Mouse (Mus musculus): Measurements from ENCODE around the gene Galnt17. TPM values are rescaled to one million over a fixed set of nuclear protein-coding genes. Genes with fewer than 3 reads are reported as not detected.

Galnt17 gene
- polyA plus RNA-seq, 1 experiment from 2014 or later: 4.6 TPM

- Histone ChIP-seq H3K4me2 (replicated peaks) (0 out of 2 replicates have a peak overlapping the region, but pooled peaks have one; percentile 5), H3K27ac (peak overlapping the region; percentile 57), H3K36me3 (no peaks in the 10 kb centered on the region), H3K9me3 (replicated peaks) (no peaks in the 10 kb centered on the region), H3K4me1 (peaks cover 12% of the 10 kb centered on the region), H3K4me3 (no peak overlapping the region), H3K9ac (no peak overlapping the region), H3K27me3 (no peaks in the 10 kb centered on the region)
- 1% methylated on average over 7 of the region's 7 CpGs for WGBS
- peak; percentile 64 for ATAC-seq (ENCODE audit: low FRiP score)
Measured at GRCm38 (mm10) chr5:130938274-130938741, 370.0 kb downstream of the Galnt17 start.

GRCm38 (mm10) chr5:130930999-130931398 lies 377.3 kb downstream of the Galnt17 start:
- no peaks in the 10 kb centered on the region for H3K4me1 ChIP-seq
- H3K9me3 ChIP-seq (replicated peaks): no peaks in the 10 kb centered on the region
- no peak overlapping the region for H3K4me2 ChIP-seq (replicated peaks)
- no peaks in the 10 kb centered on the region for H3K27me3 ChIP-seq
- H3K36me3 ChIP-seq: no peaks in the 10 kb centered on the region
- no peak overlapping the region for H3K4me3 ChIP-seq
- WGBS: 82% methylated on average over 1 of the region's 1 CpGs
- H3K9ac ChIP-seq: no peak overlapping the region
- no peak for ATAC-seq (ENCODE audit: low FRiP score)
- H3K27ac ChIP-seq: no peak overlapping the region

- no peaks in the 10 kb centered on the region for H3K36me3 ChIP-seq
- no peak overlapping the region for H3K27ac ChIP-seq
- no peak overlapping the region for H3K4me3 ChIP-seq
- peaks cover 18% of the 10 kb centered on the region for H3K4me1 ChIP-seq
- no peak overlapping the region for H3K9ac ChIP-seq
- no peak overlapping the region for H3K4me2 ChIP-seq (replicated peaks)
- ATAC-seq (ENCODE audit: low FRiP score): no peak
- no peaks in the 10 kb centered on the region for H3K9me3 ChIP-seq (replicated peaks)
- no peaks in the 10 kb centered on the region for H3K27me3 ChIP-seq
- WGBS: 86% methylated on average over 8 of the region's 8 CpGs
Measured at GRCm38 (mm10) chr5:130927794-130928149, 380.5 kb downstream of the Galnt17 start.

GRCm38 (mm10) chr5:130927138-130927793 lies 381.0 kb downstream of the Galnt17 start:
- Histone ChIP-seq H3K27me3 (no peaks in the 10 kb centered on the region), H3K36me3 (no peaks in the 10 kb centered on the region), H3K9ac (no peak overlapping the region), H3K4me2 (replicated peaks) (no peak overlapping the region), H3K9me3 (replicated peaks) (no peaks in the 10 kb centered on the region), H3K4me1 (peaks cover 18% of the 10 kb centered on the region), H3K4me3 (no peak overlapping the region), H3K27ac (no peak overlapping the region)
- no peak for ATAC-seq (ENCODE audit: low FRiP score)
- 87% methylated on average over 3 of the region's 3 CpGs for WGBS

- Histone ChIP-seq H3K4me3 (no peak overlapping the region), H3K36me3 (no peaks in the 10 kb centered on the region), H3K27me3 (no peaks in the 10 kb centered on the region), H3K4me2 (replicated peaks) (no peak overlapping the region), H3K9ac (no peak overlapping the region), H3K4me1 (peaks cover 23% of the 10 kb centered on the region), H3K9me3 (replicated peaks) (no peaks in the 10 kb centered on the region), H3K27ac (no peak overlapping the region)
- WGBS: 92% methylated on average over 7 of the region's 7 CpGs
- ATAC-seq (ENCODE audit: low FRiP score): no peak
Measured at GRCm38 (mm10) chr5:130925681-130926080, 382.6 kb downstream of the Galnt17 start.

GRCm38 (mm10) chr5:130924245-130924827 lies 384.0 kb downstream of the Galnt17 start:
- Histone ChIP-seq H3K4me2 (replicated peaks) (no peak overlapping the region), H3K9me3 (replicated peaks) (no peaks in the 10 kb centered on the region), H3K36me3 (no peaks in the 10 kb centered on the region), H3K9ac (no peak overlapping the region), H3K27ac (peak overlapping the region; percentile 24), H3K4me3 (no peak overlapping the region), H3K27me3 (no peaks in the 10 kb centered on the region), H3K4me1 (peaks cover 23% of the 10 kb centered on the region)
- WGBS: 12% methylated on average over 2 of the region's 2 CpGs
- peak; percentile 92 for ATAC-seq (ENCODE audit: low FRiP score)

GRCm38 (mm10) chr5:130919969-130920368 lies 388.3 kb downstream of the Galnt17 start:
- H3K4me3 ChIP-seq: no peak overlapping the region

DNA sequence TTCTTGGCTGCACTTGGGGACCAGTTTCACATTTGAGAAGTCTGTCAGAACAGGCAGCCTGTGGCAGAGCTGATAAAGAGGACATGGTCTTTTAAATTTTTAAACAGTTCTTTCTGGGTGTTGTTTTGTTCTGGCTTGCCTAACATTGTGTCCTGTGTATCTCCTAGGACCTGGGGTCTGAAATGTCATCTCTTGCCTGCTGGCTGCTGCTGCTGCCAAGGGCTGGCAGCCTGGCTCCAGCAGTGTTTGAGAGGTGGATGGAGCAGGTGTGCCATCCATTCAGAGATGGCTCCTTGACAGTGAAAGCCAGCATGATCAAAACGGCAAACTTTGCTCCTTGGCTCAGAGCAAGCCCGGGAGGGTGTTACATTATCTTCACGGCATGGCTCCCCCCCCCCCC lies 393.7 kb downstream of the Galnt17 start:
- no peak overlapping the region for H3K9ac ChIP-seq
- H3K9me3 ChIP-seq (replicated peaks): no peaks in the 10 kb centered on the region
- WGBS: 70% methylated on average over 3 of the region's 3 CpGs
- H3K36me3 ChIP-seq: no peaks in the 10 kb centered on the region
- H3K27ac ChIP-seq: no peak overlapping the region
- no peak overlapping the region for H3K4me3 ChIP-seq
- no peak overlapping the region for H3K4me2 ChIP-seq (replicated peaks)
- H3K4me1 ChIP-seq: no peaks in the 10 kb centered on the region
- no peaks in the 10 kb centered on the region for H3K27me3 ChIP-seq
- ATAC-seq (ENCODE audit: low FRiP score): no peak

More at GRCm38 (mm10) chr5:130919969-130920368, 388.3 kb downstream of the Galnt17 start:
- Histone ChIP-seq H3K27me3 (no peaks in the 10 kb centered on the region), H3K4me2 (replicated peaks) (no peak overlapping the region), H3K36me3 (no peaks in the 10 kb centered on the region), H3K4me1 (peaks cover 22% of the 10 kb centered on the region), H3K27ac (no peak overlapping the region), H3K9me3 (replicated peaks) (no peaks in the 10 kb centered on the region), H3K9ac (no peak overlapping the region)
- WGBS: 91% methylated on average over 7 of the region's 7 CpGs
- ATAC-seq (ENCODE audit: low FRiP score): no peak

DNA sequence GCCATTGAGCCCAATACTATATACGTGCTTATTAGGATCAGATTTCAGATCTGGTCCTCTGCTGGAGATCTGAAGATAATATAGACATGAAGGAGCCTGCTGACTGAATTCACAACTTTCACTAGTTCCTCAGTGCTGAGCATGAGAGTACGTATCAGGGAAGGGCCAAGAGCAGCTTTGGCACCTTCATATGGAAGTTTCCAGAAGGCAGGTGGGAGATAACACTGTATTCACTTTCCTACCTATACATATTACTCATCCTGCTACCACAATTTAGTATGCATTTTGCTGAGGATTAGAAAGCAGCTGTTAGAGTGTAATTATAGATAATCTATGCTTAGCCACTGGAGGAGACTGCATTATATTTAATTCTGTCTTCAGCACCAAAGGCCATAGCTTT lies 396.7 kb downstream of the Galnt17 start:
- no peaks in the 10 kb centered on the region for H3K4me1 ChIP-seq
- no peak overlapping the region for H3K4me3 ChIP-seq
- H3K4me2 ChIP-seq (replicated peaks): no peak overlapping the region
- H3K9me3 ChIP-seq (replicated peaks): no peaks in the 10 kb centered on the region
- WGBS: 84% methylated on average over 2 of the region's 2 CpGs
- no peak for ATAC-seq (ENCODE audit: low FRiP score)
- H3K36me3 ChIP-seq: no peaks in the 10 kb centered on the region
- H3K9ac ChIP-seq: no peak overlapping the region
- no peaks in the 10 kb centered on the region for H3K27me3 ChIP-seq
- H3K27ac ChIP-seq: no peak overlapping the region

DNA sequence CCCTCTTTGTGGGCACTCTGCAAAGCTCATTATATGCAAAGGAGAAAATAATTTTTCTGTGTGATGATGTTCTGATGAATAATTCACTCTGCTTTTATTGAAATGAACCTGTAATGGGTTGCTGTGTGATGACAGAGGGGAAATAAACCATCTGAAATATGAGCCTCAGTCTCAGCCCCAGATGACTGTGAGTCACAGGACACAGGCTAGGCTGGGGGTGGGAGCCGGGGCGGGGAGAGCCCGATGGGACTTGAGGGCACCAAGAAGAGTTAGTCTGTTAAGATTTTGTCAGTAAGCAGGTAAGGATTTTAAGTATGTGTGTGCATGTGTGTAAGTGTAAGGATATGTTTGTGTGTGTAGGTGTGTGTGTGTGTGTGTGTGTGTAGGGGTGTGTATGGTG lies 406.6 kb downstream of the Galnt17 start:
- Histone ChIP-seq H3K9me3 (replicated peaks) (no peaks in the 10 kb centered on the region), H3K9ac (no peak overlapping the region), H3K4me3 (no peak overlapping the region), H3K27me3 (no peaks in the 10 kb centered on the region), H3K36me3 (no peaks in the 10 kb centered on the region), H3K4me2 (replicated peaks) (no peak overlapping the region), H3K27ac (no peak overlapping the region), H3K4me1 (no peaks in the 10 kb centered on the region)
- no peak for ATAC-seq (ENCODE audit: low FRiP score)
- 96% methylated on average over 3 of the region's 3 CpGs for WGBS

- no peaks in the 10 kb centered on the region for H3K27me3 ChIP-seq
- no peak overlapping the region for H3K4me3 ChIP-seq
- H3K9ac ChIP-seq: no peak overlapping the region
- H3K9me3 ChIP-seq (replicated peaks): 0 out of 2 replicates have a peak, but pooled peaks cover 3% of the 10 kb centered on the region
- 95% methylated on average over 3 of the region's 3 CpGs for whole genome bisulfite sequencing
- no peak for ATAC-seq (ENCODE audit: low FRiP score)
- H3K4me1 ChIP-seq: peaks cover 4% of the 10 kb centered on the region; the same call in 1 of the 2 replicates
- no peak overlapping the region for H3K4me2 ChIP-seq (replicated peaks)
- no peak overlapping the region for H3K27ac ChIP-seq
- no peaks in the 10 kb centered on the region for H3K36me3 ChIP-seq
Measured at GRCm38 (mm10) chr5:130895991-130896390, 412.3 kb downstream of the Galnt17 start.

GRCm38 (mm10) chr5:130891735-130892134 lies 416.6 kb downstream of the Galnt17 start:
- H3K27me3 ChIP-seq: no peaks in the 10 kb centered on the region
- no peak overlapping the region for H3K4me2 ChIP-seq (replicated peaks)
- 0 out of 2 replicates have a peak, but pooled peaks cover 3% of the 10 kb centered on the region for H3K9me3 ChIP-seq (replicated peaks)
- H3K27ac ChIP-seq: no peak overlapping the region
- no peak overlapping the region for H3K4me3 ChIP-seq
- H3K36me3 ChIP-seq: no peaks in the 10 kb centered on the region
- no peak for ATAC-seq (ENCODE audit: low FRiP score)
- H3K4me1 ChIP-seq: peaks cover 4% of the 10 kb centered on the region; the same call in 1 of the 2 replicates
- no peak overlapping the region for H3K9ac ChIP-seq
- 61% methylated on average over 5 of the region's 5 CpGs for WGBS

DNA sequence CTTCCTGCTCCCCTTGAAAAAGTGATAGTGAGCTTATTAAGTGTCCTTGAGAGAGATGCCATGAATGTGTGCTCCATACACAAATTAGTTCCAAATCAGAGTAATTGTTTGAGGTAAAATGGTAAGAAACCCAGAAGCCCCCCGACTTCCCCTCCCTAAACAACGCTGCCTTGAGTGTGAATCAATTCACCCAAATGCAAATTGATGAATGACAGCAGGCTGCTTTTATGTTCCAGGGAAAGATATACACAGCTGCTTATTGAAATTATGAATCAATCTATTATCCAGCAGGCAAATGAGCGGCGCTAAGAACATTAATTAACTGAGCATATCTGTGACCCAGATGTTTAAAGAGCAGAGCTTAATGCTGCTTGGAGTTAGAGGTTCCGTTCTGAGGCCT lies 428.0 kb downstream of the Galnt17 start:
- no peak for ATAC-seq (ENCODE audit: low FRiP score)
- Histone ChIP-seq H3K27me3 (peaks cover 4% of the 10 kb centered on the region; the same call in 1 of the 2 replicates), H3K4me1 (no peaks in the 10 kb centered on the region), H3K4me3 (no peak overlapping the region), H3K9ac (no peak overlapping the region), H3K4me2 (replicated peaks) (no peak overlapping the region), H3K27ac (no peak overlapping the region), H3K9me3 (replicated peaks) (0 out of 2 replicates have a peak, but pooled peaks cover 8% of the 10 kb centered on the region), H3K36me3 (no peaks in the 10 kb centered on the region)
- WGBS: 81% methylated on average over 5 of the region's 5 CpGs

Data from hindbrain, embryonic 12.5 days (tissue).